Mouse (Mus musculus): ENCODE measurements at regions not wholly inside any gene's neighbourhood (a gene's known extent, or its start where the extent isn't known, plus 50 kb on each side); places are given as distances from the start of the nearest gene placed in this dataset.

- intact Hi-C loops (cut with DNase I): no loop called here
- no peak for DNase-seq (ENCODE audit: low spot score)
Measured at GRCm38 (mm10) chr15:25518025-25518928, 104.0 kb upstream of the Myo10 start.

- intact Hi-C loops (cut with DNase I): no loop called here
- DNase-seq (ENCODE audit: low spot score): no peak
Measured at GRCm38 (mm10) chr15:25524189-25524588, 98.1 kb upstream of the Myo10 start.

- intact Hi-C loops (cut with DNase I): no loop called here
- DNase-seq (ENCODE audit: low spot score): no peak
Measured at GRCm38 (mm10) chr15:25525337-25525736, 97.0 kb upstream of the Myo10 start.

- DNase-seq (ENCODE audit: low spot score): no peak
- intact Hi-C loops (cut with DNase I): loop anchor here (5.0 kb wide), 2 partner anchors 86 to 94 kb away; partner anchors contain the start of gene Myo10
Measured at GRCm38 (mm10) chr15:25536451-25537334, 85.6 kb upstream of the Myo10 start.

GRCm38 (mm10) chr15:25539344-25540176 lies 82.8 kb upstream of the Myo10 start:
- no peak for DNase-seq (ENCODE audit: low spot score)
- intact Hi-C loops (cut with DNase I): loop anchor here (5.0 kb wide), 2 partner anchors 83 to 97 kb away; partner anchors contain the start of gene Myo10

- no peak for DNase-seq (ENCODE audit: low spot score)
- intact Hi-C loops (cut with DNase I): no loop called here
Measured at GRCm38 (mm10) chr15:25542382-25542781, 79.9 kb upstream of the Myo10 start.

- intact Hi-C loops (cut with DNase I): no loop called here
- no peak for DNase-seq (ENCODE audit: low spot score)
Measured at GRCm38 (mm10) chr15:25546185-25546584, 76.1 kb upstream of the Myo10 start.

GRCm38 (mm10) chr15:25550269-25551054 lies 71.9 kb upstream of the Myo10 start:
- no peak for DNase-seq (ENCODE audit: low spot score)
- intact Hi-C loops (cut with DNase I): no loop called here

GRCm38 (mm10) chr15:25554945-25555344 lies 67.4 kb upstream of the Myo10 start:
- no peak for DNase-seq (ENCODE audit: low spot score)
- intact Hi-C loops (cut with DNase I): no loop called here

- intact Hi-C loops (cut with DNase I): no loop called here
- DNase-seq (ENCODE audit: low spot score): no peak
Measured at GRCm38 (mm10) chr15:25555852-25556251, 66.5 kb upstream of the Myo10 start.

- DNase-seq (ENCODE audit: low spot score): no peak
- intact Hi-C loops (cut with DNase I): no loop called here
Measured at GRCm38 (mm10) chr15:25557566-25557965, 64.8 kb upstream of the Myo10 start.

- DNase-seq (ENCODE audit: low spot score): no peak
Measured at GRCm38 (mm10) chr15:25558240-25558639, 64.1 kb upstream of the Myo10 start.

GRCm38 (mm10) chr15:25563641-25564040 lies 58.7 kb upstream of the Myo10 start:
- intact Hi-C loops (cut with DNase I): no loop called here

More at GRCm38 (mm10) chr15:25558240-25558639, 64.1 kb upstream of the Myo10 start:
- intact Hi-C loops (cut with DNase I): no loop called here

GRCm38 (mm10) chr15:25572495-25572894 lies 49.8 kb upstream of the Myo10 start:
- DNase-seq (ENCODE audit: low spot score): no peak
- intact Hi-C loops (cut with DNase I): no loop called here

More at GRCm38 (mm10) chr15:25563641-25564040, 58.7 kb upstream of the Myo10 start:
- no peak for DNase-seq (ENCODE audit: low spot score)
